Mouse (Mus musculus) c-Kit-negative CD71-positive TER-119-positive erythroid progenitor cells, embryonic 14.5 days (primary cell): ENCODE data around the gene Nkx2-1.

Experiments
- DNase-seq: peaks from one replicate; pipeline ENCODE4 v3.0.0-alpha.2; 2013; ENCODE audit warnings: low read depth, low spot score

Nkx2-1 gene

GRCm38 (mm10) chr12:56522191-56522590, 14.5 kb downstream of the Nkx2-1 start:
- DNase-seq, result no peak

GRCm38 (mm10) chr12:56521106-56521840, 15.4 kb downstream of the Nkx2-1 start:
- DNase-seq, result no peak

- DNase-seq, result no peak
These were observed 16.2 kb downstream of the Nkx2-1 start for GRCm38 (mm10) chr12:56520396-56521105.

GRCm38 (mm10) chr12:56519738-56520191, 16.9 kb downstream of the Nkx2-1 start:
- no peak for DNase-seq

GRCm38 (mm10) chr12:56519071-56519737, 17.5 kb downstream of the Nkx2-1 start:
- no peak for DNase-seq

- no peak for DNase-seq
These were observed 18.5 kb downstream of the Nkx2-1 start for GRCm38 (mm10) chr12:56518221-56518620.

GRCm38 (mm10) chr12:56514831-56515230, 21.9 kb downstream of the Nkx2-1 start:
- no peak for DNase-seq

- no peak for DNase-seq
These were observed 28.3 kb downstream of the Nkx2-1 start for GRCm38 (mm10) chr12:56508413-56508812.

- no peak for DNase-seq
These were observed 49.7 kb downstream of the Nkx2-1 start for GRCm38 (mm10) chr12:56487046-56487445.

GRCm38 (mm10) chr12:56482606-56483005, 54.1 kb downstream of the Nkx2-1 start:
- no peak for DNase-seq
